Mouse (Mus musculus): ENCODE results near the gene Wasf2.

Wasf2 gene

GRCm38 (mm10) chr4:133129391-133129790 lies 914 bp upstream of the Wasf2 start:
- no peak for DNase-seq

GRCm38 (mm10) chr4:133130890-133131741 lies 811 bp downstream of the Wasf2 start:
- DNase-seq = peak; percentile 61

GRCm38 (mm10) chr4:133132027-133132426 lies 1.7 kb downstream of the Wasf2 start:
- DNase-seq = peak; percentile 83

GRCm38 (mm10) chr4:133136946-133137345 lies 6.6 kb downstream of the Wasf2 start:
- DNase-seq = no peak

GRCm38 (mm10) chr4:133138971-133139370 lies 8.7 kb downstream of the Wasf2 start:
- DNase-seq = peak; percentile 33

GRCm38 (mm10) chr4:133155006-133155405 lies 24.7 kb downstream of the Wasf2 start:
- no peak for DNase-seq

GRCm38 (mm10) chr4:133155726-133156125 lies 25.4 kb downstream of the Wasf2 start:
- DNase-seq = no peak

GRCm38 (mm10) chr4:133156422-133156821 lies 26.1 kb downstream of the Wasf2 start:
- DNase-seq = no peak

GRCm38 (mm10) chr4:133156831-133157230 lies 26.5 kb downstream of the Wasf2 start:
- no peak for DNase-seq

GRCm38 (mm10) chr4:133159127-133159526 lies 28.8 kb downstream of the Wasf2 start:
- peak; percentile 42 for DNase-seq

GRCm38 (mm10) chr4:133159646-133160045 lies 29.3 kb downstream of the Wasf2 start:
- DNase-seq = peak; percentile 56

- no peak for DNase-seq
These were observed 29.9 kb downstream of the Wasf2 start for GRCm38 (mm10) chr4:133160211-133160610.

- DNase-seq = no peak
These were observed 30.5 kb downstream of the Wasf2 start for GRCm38 (mm10) chr4:133160821-133161220.

GRCm38 (mm10) chr4:133162196-133162595 lies 31.9 kb downstream of the Wasf2 start:
- DNase-seq = no peak

- no peak for DNase-seq
These were observed 36.5 kb downstream of the Wasf2 start for GRCm38 (mm10) chr4:133166773-133167172.

- peak; percentile 89 for DNase-seq
These were observed 39.1 kb downstream of the Wasf2 start for GRCm38 (mm10) chr4:133169237-133170055.

- DNase-seq = peak; percentile 70
These were observed 39.8 kb downstream of the Wasf2 start for GRCm38 (mm10) chr4:133170056-133170524.

- peak; percentile 45 for DNase-seq
These were observed 40.3 kb downstream of the Wasf2 start for GRCm38 (mm10) chr4:133170616-133171015.

GRCm38 (mm10) chr4:133172451-133172850 lies 42.1 kb downstream of the Wasf2 start:
- DNase-seq = no peak

- DNase-seq = peak; percentile 83
These were observed 44.1 kb downstream of the Wasf2 start for GRCm38 (mm10) chr4:133174361-133174760.

- DNase-seq = no peak
These were observed 45.0 kb downstream of the Wasf2 start for GRCm38 (mm10) chr4:133175274-133175673.

GRCm38 (mm10) chr4:133175998-133176760 lies 45.9 kb downstream of the Wasf2 start:
- no peak for DNase-seq
